Mouse (Mus musculus): ENCODE measurements around the gene Olfml2a.

- TF ChIP-seq CHD2 (IDR thresholded peaks at IDR 0.05; ENCODE audit: low read length) (no peak), MEF2A (IDR thresholded peaks at IDR 0.05; ENCODE audit: extremely low read depth, insufficient replicate concordance, low read depth, low read length, poor library complexity, severe bottlenecking) (no peak), CTCF (IDR thresholded peaks at IDR 0.05 in 2 of 3, conservative IDR thresholded peaks at IDR 0.05 in 1 of 3; ENCODE audit: control insufficient read depth in 1 of 3, insufficient read depth in 1 of 3, low read depth in 2 of 3, low read length in 3 of 3, poor library complexity in 1 of 3, severe bottlenecking in 1 of 3) (no peak), RCOR1 (IDR thresholded peaks at IDR 0.05; ENCODE audit: low read depth, low read length) (no peak), MYC (IDR thresholded peaks at IDR 0.05; ENCODE audit: low read depth, low read length) (no peak), KAT2A (conservative IDR thresholded peaks at IDR 0.05; ENCODE audit: low read depth, low read length) (no peak), JUND (IDR thresholded peaks at IDR 0.05; ENCODE audit: low read depth, low read length) (no peak), USF1 (IDR thresholded peaks at IDR 0.05; ENCODE audit: low read depth, low read length) (no peak), NELFE (IDR thresholded peaks at IDR 0.05; ENCODE audit: low read depth, low read length) (no peak)
Observed at GRCm38 (mm10) chr2:38987371-38987770, 55.6 kb downstream of the Olfml2a start.

Data from MEL (cell line).